Mouse (Mus musculus) cerebellum, adult 9-11 months (tissue): ENCODE results near the gene Epc2.

Source experiments
- DNase-seq: peaks from one replicate; pipeline ENCODE4 v3.0.0; 2022

Gene Epc2

DNA sequence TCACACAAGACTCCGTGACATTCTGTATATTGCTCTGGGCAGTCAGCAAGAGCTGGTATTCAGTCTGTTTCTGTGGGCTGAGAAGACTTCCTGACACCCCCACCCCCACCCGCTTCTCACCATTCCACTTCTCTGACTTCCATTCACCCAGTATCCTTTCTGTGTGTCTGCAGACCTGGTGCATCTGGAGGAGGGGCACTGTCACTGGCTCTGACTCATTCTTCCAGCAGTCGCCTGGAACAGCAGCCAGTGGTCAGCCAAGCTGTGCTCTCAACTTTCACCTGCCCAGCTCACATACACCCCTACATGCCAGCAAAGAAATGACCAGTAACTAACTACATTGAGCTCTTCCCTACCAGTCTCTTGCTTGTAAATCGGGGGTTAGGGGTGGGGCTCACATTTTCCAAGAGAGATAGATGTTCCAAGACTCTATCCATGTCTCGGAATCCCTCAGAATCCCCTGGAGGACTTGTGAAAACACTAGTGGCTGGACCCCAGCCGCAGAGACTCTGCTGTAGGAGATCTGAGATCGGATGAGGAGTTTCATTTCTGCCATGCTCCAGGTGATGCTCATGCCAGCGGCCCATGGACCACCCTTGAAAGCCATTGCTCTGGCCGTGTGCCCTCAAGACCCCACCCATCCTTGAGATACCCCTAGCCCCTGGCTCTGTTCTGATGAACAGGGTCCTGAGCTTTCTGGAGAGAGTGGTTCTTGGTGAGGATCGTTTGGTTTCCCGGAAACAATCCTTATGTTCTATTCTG, 120.1 kb downstream of the Epc2 start:
- peak; percentile 43 for DNase-seq

DNA sequence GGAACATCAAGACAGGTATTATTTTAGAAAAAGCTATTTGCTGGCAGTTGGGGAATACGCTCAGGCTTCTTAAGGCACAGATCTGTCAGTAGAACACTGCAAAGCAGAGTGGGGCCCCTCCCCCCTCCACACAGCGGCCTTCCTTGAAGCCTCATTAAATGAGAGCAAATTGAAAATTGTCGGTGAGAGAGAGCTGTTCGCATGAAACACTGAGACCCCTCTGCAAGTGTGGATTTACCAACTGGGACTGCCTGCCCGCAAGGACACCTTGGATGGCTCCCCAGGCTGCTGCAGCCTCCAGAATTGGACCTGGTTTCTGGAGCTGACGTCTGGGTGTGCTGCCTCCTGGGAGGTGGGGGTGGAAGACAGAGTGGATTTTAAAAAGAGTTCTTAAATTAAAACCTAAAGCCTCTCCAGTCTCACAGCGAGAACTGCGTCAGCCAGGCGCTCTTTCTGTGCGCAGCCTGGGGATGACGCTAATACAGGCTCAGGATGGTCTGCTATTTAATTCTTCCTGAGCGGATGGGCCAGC, 120.9 kb downstream of the Epc2 start:
- peak; percentile 27 for DNase-seq

DNA sequence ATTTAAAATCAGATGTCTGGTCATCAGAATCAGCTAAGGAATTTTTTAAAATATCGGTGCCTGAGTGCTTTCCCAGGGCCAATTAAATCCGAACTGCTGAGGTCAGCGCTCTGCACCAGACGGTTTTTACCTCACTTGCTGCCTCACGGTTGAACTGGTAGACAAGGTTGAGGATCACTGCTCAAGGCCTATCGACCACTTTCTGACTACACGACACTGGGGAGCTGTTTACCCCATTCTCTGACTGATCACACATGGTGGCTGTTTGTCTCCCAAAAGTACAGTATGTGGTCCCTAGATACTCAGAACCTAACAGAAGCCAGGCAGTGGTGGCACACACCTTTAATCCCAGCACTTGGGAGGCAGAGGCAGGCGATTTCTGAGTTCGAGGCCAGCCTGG, 121.4 kb downstream of the Epc2 start:
- DNase-seq: no peak

DNA sequence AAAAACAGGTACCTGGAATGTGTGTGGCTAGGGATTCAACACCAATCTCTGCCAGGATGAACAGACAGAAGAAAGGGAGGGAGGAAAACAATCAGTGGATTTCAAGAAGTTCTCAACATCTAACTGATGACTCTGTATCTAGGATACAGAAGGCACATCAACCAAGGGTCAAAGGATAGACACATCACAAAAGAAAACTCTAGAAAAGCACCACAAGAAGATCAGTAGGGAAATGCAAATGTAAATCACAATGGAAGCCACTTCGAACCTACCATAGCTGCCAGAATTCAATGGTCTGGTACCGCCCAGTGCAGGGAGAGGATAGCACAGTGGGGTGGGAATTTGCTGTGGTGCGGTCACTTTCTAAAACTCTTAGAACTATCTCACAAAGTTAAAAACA, 122.0 kb downstream of the Epc2 start:
- no peak for DNase-seq

DNA sequence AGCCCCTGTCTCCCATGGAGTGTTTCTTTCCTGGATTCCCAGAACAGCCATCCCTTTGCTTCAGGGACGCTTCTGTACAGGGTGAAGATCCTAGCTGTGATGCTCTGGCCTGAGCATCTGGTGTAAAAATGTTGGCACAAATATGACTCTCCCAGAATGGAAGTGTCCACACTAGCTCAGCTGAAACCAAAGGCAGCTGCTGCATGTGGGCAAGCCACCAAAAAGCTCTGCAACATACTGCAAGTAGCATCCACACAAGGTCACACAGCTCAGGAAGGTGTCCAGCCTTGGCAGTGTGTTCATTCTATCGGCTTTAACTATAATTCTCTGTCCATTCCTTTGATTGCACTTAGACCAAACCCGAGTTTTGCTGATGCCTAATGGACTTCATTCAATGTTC, 129.3 kb downstream of the Epc2 start:
- no peak for DNase-seq

DNA sequence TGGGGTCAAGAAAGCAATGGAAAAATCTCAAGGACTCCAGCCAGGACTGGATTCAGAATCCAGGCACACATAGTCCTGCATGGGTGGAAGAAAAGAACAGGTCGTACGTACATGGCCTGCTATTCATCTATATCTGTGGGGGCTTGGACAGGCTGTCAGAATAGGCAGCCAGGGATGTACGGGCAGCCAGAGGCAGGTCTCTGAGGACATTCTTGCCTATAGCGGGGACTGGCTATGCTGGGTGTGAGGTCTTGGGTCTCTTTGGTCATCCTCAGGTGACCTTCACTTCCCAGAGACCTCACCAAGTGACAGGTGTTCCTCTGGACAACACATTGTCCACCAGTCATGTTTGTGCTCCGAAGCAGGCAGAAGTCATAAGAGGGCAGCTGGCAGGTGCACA, 131.3 kb downstream of the Epc2 start:
- DNase-seq: no peak

DNA sequence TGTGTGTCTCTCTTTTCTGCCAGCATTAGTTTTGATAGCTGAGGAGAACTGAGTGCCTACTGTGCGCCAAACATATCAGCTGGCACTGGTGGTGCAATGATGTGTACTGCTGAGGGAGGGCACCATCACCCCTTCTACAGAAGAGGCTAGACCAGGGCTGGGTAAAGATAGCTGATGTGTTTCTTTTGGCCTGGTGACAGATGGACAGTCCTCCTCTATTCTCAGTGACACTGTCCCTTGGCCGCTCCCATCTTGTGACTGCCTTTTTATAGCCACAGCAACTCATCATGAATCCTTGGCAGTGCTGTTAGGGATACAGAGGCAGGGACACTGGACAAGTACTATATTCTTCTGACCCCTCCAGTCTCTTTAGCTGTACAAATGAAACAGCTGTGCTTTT, 132.0 kb downstream of the Epc2 start:
- no peak for DNase-seq

DNA sequence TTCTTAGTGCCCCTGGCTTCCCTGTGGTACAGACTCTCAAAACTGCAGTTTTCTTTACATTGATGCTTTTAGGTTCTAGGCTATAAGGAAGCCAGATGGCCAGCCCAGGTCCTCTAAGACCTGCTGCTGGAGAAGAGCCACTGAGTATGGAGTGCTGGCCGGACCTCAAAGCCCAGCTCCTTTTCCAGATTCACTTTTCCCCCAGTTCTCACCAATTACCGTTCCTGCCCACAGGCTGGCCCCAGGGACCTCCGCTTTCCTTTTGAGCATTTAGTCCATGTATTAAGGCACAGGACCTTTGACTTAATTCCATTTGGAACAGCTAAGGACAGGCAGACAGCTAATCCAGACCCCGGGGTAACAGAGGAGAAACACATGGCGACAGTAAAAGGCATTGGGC, 139.2 kb downstream of the Epc2 start:
- peak; percentile 62 for DNase-seq

DNA sequence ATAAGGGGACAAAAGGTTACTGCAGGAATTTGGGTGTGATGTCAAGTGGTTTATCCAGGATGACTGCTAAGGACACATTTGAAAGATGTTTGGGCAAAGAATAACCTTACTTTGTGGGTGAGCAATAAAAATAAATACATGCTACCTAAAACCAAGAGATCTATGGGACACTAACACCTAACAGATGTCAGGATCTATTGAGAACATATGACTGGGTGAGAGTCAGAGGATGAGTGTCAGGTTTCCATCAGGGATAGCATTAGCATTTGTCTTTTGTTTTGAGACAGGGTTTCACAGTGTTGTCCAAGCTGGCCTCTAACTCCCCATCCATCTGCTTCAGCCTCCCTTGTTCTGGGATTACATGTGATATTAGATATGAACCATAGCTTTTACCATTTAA, 141.6 kb downstream of the Epc2 start:
- no peak for DNase-seq

DNA sequence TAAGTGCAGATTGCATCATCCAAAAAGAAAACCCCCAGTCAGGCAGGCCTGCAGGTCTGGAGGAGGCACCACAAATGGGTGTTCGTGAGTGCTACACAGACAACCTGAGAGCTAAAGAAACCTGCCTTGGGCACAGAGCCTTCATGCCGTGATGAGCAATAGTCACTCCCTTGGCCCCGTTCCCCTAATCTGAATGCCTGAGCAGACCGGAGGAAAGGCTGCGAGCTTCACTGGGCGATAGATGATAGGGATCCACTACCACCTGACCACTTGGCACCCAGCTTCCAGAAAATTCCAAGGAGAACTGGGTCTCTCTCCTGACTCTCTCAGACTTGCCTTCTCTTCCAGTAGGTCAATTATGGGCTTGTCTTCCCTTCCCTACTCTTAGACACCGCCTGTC, 143.6 kb downstream of the Epc2 start:
- peak; percentile 88 for DNase-seq

DNA sequence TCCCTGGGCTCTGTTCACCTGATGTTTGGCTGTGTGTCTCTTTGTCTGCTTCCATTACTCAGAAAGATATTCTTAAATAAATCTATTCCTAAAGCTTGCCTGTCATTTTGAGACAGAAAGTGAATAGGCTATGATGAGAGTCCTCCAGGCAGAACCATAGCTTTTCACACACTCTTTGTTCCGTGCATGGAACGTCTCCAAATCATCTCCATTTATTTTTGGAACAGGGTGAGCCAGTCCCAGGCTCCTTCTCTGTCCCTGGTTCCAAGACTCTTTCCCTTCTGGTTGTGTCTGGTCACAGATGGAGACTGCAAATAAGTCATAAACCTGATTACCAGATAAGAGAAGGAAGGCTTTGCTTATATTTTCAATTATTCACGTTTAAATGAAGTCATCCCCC, 145.0 kb downstream of the Epc2 start:
- peak; percentile 77 for DNase-seq

DNA sequence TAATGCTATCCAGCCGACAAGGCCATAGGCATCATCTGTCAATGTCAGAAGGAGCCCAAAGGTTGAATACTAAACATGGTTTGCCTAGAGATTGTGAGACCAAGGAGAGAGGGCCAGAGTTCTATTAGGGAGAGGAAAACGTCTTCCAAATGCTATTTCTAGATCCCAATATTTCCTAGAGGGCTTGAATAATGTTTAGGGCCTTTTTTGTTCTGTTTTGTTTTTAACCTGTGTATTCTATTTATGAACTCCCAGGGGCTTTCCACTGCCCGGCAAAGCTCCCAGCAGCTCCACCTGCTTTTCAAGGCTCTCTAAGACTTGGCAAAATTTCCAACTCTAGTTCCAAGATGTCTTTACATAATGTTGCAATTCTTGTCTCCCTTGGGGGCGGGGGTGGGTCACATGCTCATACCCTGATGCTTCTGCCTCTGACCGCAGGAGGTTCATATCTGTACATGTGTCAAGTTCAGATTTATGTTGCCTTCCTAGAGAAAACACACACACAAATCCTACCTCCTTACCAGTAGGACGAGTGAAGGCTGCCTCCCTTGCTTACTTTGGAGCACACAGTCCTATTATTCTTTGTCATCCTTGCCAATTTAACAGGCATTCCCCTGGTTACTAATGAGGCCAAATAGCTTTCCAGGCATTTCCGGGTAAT, 148.9 kb downstream of the Epc2 start:
- DNase-seq: no peak
